Mouse (Mus musculus): ENCODE measurements around the gene Ogdh.

DNA sequence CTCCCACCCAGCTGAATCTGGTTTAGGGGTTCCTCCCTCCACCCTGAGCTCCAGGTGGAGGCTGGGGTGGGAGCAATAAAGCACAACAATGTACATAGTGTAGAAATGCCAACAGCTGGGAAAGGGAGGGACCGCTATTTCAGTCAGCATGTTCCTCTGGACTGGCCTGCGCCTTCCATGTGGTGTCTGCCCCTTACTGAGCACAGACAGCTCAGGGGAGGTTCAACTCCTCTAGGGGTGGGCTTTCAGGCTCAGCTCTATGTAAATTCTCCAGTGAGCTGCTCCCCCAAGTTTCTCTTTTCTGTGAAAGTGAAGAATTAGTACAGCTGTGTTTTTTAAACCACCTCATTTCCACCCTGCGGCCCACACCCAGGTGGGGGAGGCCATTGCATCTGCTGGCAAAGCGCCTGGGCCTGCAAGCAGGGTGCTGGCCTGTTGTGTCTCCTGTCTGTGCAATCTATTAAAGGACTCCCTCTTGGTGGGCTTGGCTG is 114.2 kb downstream of the Ogdh start:
- TF ChIP-seq CTCF (IDR thresholded peaks at IDR 0.05; ENCODE audit: borderline replicate concordance, extremely low read depth, insufficient read depth, insufficient read length) (no peak), POLR2A (IDR thresholded peaks at IDR 0.05; ENCODE audit: borderline replicate concordance, extremely low read depth, insufficient read depth, insufficient read length, poor library complexity, severe bottlenecking) (no peak)

Measured in brain, embryonic 14.5 days (tissue).